Mouse (Mus musculus) kidney, postnatal 10 days (tissue): ENCODE measurements around the gene Trpv2.

Experiments
- DNase-seq: peaks from one replicate; pipeline ENCODE4 v3.0.0; 2021; ENCODE audit warnings: mixed read lengths

Trpv2 gene

DNA sequence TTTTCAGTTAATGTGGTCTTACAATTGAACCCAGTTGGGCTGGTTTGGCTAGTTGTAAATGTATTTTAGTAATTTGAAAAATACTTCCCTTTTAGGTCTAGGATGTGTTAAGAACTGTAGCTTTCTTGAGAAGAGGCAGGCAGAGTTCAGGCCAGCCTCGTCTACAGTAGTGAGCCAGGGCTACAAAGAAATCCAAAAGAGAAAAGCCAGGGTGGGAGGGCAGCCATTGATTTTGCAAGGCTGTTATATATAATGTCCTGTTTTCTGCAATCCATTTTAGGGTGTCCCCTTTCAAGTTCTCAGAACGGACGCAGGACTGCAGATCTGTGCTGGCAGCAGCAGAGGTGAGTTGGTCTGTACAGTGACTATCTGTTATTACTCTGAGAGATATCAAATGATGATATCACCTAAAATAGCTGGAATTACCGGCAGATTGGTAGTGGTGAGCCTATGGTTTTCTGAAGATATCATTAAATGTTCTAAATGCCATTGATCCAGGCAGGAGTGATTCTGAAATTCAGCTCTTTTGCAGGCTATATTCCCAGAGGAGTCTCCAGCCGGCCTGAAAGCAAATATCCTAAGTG is 29.9 kb downstream of the Trpv2 start:
- DNase-seq: no peak

DNA sequence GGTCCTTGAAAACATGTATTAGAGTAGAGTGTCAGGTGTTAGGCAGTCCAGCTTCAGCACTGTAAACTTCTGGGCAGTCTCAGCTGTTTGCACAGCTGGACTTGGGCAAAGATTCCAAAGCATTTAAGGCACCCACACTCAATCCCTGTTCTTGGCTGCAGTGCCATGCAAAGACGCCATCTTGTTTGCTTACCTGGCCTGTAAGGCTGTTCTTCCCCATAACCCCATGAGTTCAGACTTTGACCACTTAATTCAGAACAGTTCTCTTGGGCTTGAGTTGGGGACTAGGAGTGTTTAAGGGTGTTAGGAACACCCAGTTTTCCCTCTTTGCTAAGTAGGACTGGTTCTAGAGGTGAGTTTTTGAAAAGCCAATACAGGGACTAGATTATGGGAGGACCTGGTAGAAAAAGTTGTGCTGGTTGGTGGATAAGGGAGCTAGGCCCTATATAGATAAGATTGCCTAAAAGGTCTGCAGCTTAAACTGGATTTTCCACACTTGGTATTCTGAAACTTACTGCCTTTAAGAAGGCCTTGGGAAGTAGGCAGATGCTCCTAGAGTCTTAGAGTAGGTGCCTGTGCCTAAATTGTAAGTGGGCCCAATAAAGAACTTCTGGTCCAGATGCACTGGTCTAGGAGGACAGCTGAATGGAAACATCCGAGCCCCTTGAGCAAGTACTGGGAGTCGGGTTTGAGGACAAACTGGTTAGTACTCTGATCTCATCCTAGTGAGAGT is 30.8 kb downstream of the Trpv2 start:
- no peak for DNase-seq

DNA sequence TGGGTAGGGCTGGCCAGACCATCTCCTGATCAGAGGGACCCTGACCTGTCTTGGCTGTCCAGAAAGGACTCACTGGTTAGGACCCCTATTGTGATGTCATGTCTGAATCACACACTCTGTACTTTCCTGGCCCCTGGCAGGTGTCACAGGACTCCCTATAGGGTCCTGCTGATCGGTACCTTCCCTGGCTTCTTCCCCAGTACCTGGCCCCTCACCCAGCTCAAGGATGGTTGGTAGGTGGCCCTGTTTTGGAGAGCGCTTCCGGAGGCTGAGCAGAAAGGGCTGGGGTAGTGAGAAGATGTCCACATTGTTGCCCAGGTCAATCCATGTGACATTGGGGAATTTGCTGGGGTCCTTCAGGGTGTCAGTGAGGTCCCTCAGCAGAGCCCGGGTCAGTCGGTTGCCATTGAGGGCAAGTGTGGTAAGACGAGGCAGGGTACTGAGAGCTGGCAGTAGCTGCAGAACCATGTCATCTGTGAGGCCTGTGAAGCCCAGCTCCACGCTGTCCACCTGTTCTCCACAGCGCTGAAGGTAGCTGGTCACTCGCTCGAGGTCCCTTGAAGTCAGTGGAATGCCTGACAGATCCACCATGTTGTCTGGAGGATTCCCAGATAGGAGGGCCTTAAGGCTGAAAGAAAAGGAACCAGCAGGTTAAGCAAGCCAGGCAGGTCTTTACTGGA is 31.5 kb downstream of the Trpv2 start:
- DNase-seq: no peak

DNA sequence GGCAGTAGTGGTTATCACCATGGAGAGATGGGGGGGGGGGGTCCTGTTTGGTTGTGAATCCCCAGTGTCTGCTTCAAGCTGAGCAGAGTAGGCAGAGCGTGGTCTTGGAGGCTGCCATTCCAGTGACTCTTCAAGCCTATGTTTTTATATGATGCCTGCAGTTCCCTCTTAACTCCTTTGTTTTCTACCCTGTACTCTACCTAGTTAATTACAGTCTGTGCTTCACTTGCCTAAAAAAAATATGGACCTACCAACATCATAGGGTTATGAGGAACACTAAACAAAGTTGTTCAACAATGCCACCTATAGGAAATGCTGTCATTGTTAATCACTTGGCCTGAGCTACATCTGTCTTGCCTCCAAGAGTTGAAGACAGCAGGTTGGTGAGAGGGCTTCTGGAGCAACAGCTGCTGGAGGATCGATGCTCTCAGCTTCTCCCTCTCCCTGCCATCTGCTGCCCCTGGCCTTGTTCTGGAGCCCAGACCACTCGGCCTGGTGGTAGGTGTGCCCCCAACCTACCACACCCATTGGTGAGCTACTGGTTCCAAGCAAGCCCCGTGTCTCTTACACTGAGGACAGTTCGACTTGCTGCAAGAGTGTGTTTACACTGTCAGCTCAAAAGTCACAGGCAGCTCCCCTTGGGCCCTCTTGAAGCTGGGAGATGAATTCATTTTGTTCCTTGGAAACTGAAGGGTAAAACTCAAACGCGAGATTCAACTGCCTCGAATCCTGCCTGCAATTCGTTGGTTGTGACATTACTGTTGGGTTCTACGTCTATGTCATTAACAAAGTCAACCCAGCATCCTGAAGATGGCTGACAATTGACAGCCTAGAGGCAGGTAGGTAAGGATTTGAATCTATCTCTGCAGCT is 32.2 kb downstream of the Trpv2 start:
- no peak for DNase-seq

DNA sequence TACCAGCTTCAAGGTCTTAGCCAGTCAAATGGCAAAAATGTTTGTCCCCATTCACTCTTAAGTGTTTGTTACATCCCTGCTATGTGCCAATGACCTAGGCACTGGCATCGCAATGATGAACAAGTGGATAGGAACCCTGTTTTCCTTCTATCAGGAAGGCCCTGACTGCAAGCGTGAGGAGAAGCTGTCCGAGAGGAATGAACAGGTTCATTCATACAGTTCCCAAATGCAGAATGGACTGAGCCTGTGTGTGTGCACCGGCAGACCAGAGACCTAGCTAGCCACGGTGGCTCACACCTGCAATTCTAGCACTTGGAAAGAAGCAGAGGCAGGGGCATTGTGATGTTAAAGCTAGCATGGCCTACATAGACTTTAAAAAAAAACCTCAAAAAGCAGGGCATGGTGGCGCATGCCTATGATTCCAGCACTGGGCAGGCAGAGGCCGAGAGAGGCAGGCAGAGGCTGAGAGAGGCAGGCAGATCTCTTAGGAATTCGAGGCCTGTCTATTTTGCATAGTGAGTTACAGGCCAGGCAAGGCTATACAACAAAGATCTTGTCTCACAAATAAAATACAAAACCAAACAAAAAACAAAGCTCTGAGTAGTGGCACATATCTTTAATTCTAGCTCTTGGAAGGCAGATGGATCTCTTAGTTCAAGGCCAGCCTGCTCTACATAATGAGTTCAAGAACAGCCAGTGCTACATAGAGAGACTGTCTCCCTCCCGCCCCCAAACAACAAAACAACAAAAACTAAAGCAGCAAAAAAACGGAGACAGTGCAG is 33.1 kb downstream of the Trpv2 start:
- DNase-seq: no peak

DNA sequence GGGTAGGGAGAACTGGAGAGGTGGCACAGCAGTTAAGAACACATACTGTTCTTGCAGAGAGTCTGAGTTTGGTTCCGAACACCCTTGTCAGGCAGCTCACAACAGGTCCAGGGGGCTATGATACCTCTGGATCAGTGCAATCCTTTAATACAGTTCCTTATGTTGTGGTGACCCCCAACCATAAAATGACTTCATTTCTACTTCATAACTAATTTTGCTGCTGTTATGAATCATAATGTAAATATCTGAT is 33.6 kb downstream of the Trpv2 start:
- DNase-seq: no peak

DNA sequence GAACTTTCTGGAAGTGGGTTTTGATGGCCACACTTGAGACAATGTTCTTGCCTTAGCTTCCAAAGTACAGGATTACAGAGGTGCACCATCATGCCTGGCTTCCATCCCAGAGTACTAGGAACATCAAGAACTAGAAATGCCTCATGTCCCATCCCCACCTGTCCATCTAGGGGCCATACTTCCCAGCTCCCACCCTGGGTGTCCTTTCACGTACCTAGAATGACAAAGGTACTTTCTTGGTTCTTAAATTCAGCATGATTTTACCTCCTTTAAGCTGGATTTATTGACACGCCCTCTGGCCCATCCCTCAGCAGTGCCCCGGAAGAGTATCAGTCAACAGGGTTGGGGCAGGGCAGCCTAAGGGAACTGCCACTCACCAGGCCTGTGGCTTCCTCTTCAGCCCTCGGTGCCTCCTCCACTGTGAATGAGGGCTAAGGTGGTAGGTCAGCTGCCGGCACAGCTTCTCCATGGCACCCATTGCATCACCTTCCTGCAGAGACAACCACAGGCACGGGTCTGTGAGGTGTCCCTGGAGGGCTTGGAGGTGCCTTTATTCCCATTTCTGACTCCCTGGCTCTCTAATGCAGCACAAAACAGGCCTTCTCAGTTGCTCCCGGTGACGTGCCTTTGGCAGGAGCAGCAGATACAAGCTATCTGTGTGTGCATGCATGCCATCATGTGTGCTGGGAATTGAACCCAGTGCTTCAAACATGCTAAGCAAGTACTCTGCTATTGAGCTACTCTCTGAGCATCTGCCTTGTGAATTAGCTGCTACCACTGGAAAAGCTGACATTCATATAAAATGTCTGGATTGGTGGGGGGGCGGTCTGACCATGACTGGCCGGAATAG is 34.8 kb downstream of the Trpv2 start:
- DNase-seq: no peak

DNA sequence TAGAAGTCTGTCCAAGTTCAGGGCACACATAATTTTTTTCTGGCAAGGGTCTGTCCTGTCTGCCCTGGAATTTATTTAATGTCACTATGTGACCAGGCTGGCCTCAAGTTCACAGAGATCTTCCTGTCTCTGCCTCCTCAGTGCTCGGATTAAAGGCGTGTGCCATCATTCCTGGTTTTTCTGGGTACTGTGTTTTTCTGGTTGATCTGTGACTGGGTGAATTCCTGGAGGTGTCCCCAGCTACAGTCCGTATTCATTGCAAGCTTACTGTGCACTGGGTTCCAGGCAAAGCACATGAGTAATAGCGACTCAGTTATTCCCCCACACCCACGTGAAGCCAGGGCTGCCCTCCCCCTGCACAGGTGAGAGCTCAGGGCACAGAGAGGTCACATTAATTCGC is 36.0 kb downstream of the Trpv2 start:
- no peak for DNase-seq

DNA sequence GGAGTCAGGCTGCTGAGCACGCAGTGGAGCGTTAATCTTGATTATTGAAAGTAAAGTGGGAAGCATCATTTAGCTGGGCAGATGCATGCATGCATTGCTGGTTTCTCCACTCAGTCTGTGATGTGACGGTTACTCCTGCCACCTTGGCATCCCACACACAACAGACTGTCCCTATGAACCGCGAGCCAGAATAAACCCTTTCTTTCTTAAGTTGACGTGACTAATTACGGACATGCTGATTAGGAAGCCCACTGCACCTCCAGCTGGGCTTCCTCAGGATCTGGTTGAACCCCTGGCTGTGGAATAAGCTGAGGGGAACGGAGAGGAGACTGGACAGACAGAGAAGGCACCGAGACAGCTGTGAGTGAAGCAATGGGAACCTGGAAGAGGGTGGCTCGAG is 38.3 kb downstream of the Trpv2 start:
- no peak for DNase-seq

DNA sequence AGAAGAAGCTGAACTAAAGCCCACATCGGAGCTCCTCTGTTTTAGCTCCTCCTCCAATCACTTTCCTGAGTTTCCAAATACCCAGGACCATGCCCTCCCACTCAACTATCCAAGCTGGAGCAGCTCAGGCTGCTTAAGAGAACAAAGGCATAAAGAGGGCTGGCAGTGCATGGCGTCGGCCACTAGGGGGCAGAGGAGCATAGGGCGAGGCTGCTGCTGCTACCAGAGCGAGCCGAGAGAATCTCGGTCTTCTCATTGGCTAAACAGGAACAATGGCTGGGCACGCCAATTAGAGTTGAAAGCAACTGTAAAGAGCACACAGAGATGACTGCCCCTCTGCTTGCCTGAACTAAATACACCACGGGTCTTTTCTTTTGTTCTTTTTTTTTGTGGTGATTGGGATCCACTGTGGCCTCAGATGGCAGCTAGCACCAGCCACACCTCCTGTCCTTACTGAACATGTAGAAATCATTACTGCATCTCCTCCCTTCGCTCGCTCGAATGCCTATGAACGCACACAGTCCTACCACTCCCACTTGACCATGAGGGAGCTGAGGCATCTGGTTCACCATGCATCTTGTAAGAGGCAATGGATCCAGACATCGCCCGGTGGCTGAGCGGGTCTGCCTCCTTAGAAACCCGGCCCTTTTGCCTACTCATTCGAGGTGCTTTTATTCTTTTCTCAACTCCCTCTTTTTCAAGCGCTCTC is 39.5 kb downstream of the Trpv2 start:
- peak; percentile 96 for DNase-seq

DNA sequence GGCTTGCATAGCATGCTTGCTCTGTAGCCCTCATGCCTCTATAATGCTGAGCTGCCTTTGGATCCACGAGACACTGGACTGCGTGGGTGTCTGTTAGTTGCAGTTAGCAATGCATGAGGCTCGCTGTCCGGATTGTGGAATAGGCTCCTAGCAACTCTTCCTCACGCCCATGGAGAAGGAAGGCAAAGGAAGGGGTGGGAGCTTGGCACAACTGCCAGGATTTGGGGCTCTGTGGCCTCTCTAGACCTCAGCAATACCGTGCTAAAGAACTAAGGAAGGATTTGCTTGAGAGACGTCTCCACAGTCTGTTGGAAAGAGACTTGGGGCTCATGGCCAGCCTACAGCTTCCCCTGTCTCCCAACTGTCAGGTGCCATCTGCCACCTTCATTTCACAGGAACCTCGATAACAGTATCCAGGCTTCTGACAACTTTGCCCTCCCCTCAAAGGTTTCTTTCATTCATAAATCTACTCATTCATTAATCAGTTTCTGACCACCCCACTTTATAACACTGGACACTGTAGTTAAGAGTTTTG is 40.7 kb downstream of the Trpv2 start:
- no peak for DNase-seq

DNA sequence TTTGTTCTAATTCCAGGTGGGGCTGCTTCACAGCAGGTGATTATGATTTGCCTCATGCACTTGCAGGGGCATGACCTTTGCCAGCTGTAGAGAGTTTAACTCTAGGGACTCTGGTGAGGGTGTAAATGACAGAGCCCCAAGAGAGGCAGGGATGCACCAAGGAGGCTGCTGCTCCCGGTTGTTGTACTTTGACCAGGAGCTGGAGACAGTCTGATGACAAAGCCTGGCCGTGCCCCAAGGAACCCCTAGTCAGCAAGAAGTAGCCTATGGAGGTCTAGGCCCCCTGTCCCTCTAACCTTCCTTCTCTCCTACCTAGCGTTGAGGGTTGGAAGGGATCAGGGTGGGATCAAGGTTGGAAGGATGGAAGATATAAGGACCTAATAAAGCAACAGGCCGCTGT is 41.2 kb downstream of the Trpv2 start:
- no peak for DNase-seq

DNA sequence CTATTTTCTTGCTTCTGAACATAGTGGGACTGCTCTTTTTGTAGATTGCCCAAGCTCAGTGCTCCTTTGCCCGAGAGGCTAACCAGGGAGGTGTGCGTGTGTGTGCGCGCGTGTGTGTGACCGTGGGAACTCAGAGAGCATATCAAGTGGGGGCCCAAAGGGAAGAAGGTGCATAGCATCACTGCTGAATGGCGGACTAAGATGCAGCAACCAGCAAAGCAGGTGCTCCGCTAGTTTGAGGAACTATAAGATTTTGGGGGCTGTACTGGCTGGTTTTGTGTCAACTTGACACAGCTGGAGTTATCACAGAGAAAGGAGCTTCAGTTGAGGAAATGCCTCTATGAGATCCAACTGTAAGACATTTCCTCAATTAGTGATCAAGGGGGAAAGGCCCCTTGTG is 46.8 kb downstream of the Trpv2 start:
- no peak for DNase-seq

DNA sequence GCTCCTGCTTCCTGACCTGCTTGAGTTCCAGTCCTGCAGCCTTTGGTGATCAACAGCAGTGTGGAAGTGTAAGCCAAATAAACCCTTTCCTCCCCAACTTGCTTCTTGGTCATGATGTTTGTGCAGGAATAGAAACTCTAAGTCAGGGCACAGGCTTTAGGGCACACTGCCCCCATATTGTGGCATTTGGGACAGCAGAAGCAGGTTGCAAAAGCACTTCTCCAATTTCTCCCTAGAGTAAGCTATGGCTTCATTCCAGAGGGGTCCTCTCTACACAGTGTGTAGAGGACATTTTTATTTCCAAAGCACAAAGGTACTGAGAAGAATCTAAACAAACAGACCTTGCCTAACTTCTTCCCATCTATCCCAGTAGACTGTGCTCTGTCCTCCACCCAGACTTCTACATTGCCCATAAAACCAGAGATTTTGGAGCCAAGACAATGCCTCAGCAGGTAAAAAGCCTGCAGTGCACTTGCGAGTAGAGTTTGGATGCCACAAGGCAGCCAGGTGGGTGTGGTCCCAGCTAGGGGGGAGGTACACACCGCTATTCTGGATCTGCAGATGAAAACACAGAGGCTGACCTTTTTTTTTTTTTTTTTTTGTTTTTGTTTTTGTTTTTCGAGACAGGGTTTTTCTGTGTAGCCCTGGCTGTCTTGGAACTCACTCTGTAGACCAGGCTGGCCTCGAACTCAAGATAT is 47.4 kb downstream of the Trpv2 start:
- no peak for DNase-seq

DNA sequence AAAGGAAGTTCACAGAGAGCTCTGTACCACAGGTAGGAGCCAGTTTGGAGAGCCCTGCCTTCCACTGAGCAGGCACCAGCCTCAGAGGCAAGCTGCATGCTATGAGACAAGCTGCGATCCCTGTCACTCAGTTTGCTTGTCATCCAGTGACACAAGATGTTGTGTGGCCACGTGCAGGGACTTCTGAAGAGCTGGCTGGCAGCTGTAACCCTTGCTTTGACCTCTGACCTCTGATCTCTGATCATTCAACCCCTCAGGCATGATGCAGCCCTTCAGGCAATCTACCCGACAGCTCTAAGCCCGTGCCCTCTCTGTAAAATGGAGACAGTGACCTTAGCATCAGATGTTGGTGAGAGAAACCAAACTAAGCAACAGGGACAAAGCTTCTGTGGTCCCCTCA is 48.6 kb downstream of the Trpv2 start:
- DNase-seq: no peak

DNA sequence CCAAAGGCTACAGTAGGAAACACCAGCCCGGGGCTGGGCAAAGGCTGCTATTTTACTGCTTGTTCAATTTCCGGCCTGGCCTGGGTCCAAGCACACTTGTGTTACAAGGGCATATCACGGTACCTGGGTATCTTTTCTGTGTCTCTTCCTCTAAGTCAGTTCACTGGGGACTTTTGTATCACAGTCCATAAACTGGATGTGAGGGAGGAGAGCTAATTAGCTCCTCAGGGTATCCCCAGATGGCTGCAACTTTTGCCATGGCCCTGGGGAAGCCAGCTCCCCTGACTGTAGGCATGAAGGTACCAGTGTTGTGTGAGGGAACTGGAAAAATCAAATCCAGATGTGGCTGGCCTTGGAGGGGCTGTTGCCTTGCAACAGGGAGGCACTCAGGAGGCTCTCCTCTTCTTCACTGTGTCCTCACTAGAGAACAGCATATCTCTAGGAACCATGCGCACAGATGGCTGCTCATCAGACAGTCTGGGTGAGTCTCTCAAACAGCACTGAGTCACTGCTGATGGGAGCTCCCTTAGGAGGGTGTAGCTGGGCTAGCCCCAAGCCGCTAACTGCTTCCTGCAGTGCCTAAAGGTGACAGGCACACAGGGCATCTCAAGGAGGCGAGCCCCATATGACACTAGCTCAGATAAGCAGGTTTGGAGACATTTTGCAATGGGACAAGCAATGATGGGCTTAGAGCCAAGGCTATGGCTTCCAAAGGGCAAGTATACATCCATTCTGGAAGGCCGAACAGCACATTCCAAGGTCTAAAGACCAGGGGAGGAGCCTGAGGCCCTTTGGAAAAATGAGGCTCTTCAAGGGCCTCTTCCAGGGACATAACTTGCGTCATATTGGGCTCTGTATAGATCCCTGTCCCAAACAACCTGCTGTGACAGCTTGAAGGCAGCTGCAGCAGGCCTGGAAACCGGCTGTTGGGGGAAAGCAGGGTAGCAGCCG is 50.3 kb downstream of the Trpv2 start:
- DNase-seq: peak; percentile 75

DNA sequence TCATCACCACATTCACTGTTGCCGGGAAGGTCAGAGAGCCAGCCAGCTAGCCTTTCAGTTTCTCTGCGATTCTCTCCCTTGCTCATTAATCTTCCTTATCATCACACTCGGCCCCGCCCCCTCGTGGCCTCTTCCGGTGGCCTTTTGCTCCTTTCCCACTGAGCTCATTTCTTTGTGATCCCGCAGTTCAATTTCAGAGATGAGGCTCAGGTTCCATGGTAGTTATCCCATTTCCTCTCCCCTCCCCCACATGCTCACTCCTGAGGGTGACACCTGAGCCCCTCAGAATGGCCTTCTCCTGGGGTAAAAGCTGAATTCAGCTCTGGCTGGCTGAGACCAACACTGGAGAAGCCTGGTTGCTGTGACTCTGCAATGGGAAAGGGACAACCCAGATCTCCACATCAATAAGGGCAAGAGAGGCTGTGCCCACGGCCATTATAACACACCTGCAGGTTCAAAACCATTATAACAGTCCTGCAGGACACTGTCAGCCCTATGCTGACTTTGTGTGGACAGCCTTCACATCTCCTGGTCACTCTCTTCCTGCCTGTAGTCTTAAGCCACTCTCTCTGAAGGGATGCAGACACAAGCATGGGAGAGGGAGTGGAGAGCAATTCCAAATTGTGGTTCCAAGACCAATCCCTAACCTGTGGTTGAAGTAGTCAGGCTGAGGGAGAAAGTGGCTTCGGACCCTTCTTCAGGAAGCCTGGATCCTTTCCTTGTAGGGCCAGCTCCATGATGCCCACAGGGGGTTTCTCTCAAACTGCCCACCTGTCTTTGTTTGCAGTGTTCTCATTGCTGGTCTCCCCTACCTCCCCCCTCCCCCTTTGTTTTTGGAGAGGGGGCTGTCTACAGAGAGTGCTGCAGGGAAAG is 55.3 kb downstream of the Trpv2 start:
- peak; percentile 68 for DNase-seq

DNA sequence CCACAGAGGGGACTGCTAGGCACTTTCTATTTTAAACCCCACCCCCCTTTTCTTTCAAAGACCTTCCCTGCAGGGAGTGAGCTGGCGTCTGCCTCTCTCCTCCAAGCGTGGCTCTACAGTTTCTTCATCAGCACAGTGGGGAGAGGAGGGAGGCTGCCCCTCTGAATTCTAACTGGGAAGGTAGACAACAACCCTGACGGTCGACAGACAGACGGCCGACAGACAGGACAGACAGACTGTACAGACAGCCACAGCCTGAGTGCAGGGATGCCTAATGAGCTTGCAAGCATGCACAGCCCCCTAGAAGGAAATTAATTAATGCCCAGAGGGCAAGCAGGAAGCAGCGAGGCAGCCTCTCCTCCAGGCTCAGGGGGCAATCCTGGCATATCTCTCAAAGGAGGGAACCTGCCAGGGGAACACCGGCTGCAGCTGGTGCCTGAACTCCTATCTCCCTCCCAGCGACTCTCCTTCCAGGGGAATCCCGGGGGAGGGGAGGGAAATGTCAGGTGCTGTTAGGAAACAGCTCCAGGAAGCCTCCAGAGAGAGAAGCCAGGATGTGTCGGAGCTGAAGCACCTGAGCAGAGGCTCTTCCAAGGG is 56.0 kb downstream of the Trpv2 start:
- no peak for DNase-seq
